Mouse (Mus musculus): ENCODE measurements around the gene Fbxo34.

GRCm38 (mm10) chr14:47495951-47496350 lies 45.7 kb downstream of the Fbxo34 start:
- TF ChIP-seq POLR2A (IDR thresholded peaks at IDR 0.05; ENCODE audit: control insufficient read depth, low read depth, low read length) = no peak
- no peak for TF ChIP-seq CTCF (IDR thresholded peaks at IDR 0.05; ENCODE audit: control insufficient read depth, insufficient read depth, insufficient replicate concordance, low read depth, low read length)
